Mouse (Mus musculus) left cerebral cortex, adult 11 months (tissue): ENCODE measurements around the gene Olfr1245.
"Not testable (repeated sequence)": the region's sequence is repeated elsewhere in the genome, so short reads cannot be mapped to it uniquely, and the experiment has no call there.

Source experiments
- DNase-seq: peaks from one replicate; pipeline ENCODE4 v3.0.0; 2022; ENCODE audit warnings: low spot score

Gene Olfr1245

DNA sequence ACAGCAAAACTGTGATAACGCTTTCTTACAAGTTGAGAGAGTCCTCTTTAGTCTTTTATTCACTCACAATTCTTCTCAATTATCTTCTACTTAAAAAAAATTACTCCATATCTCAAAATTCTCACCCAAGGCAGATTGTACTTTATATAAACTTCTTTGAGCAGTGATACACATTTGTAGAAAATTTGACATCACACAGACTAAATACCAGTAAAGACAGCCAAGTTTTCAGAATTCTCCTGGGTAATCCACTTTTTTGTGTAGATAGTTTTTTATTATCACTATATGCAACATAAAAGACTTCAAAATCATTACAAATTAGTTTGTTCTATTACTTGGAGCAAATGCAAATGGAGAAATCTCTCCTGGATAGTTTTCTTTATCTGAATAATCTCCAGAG is at the start of gene Olfr1245:
Gene Olfr1245 (minus strand): TSS at position 101 of the 400 bp plus-strand sequence.
- no peak for DNase-seq

DNA sequence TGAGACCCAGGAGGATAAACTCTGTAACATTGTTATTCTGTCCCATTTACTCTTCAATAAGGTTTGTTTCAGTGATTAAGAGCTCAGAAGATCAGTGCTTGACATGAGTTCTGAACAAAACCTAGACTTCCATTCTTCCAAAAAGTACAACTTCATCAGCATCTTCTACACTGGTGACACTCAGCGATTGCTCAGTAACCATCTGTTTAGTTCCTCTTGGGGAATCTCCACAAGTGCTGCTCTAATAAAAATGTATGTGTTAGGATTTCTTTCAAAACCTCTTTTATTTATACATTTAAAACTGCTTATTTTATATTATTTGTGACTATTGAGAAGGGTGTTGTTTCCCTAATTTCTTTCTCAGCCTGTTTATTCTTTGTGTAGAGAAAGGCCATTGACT is 39.9 kb upstream of the Olfr1245 start, which contains the start of gene Olfr1248:
Gene Olfr1248 (minus strand): TSS at position 101 of the 400 bp plus-strand sequence.
- DNase-seq: not testable (repeated sequence)

DNA sequence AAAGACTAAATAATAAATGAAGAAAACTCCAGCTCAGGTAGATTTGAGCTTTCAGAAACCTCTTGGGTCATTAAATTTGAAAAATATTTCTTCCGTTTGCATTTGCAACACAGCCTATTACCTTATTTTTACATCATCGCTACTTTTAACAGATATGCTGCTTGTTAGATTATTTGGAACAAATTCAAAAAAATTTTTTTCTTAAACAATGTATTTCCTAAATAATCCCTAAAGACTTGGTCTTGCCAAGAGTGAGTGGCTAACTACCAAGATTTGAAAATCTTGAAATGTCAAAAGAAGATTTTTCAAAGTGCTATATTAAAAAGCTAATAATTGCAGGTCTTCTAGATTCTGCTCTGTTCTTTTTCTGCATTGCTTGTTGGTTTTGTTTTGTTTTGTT is 35.8 kb upstream of the Olfr1245 start, which contains the start of gene Olfr1247:
Gene Olfr1247 (minus strand): TSS at position 101 of the 400 bp plus-strand sequence.
- no peak for DNase-seq

DNA sequence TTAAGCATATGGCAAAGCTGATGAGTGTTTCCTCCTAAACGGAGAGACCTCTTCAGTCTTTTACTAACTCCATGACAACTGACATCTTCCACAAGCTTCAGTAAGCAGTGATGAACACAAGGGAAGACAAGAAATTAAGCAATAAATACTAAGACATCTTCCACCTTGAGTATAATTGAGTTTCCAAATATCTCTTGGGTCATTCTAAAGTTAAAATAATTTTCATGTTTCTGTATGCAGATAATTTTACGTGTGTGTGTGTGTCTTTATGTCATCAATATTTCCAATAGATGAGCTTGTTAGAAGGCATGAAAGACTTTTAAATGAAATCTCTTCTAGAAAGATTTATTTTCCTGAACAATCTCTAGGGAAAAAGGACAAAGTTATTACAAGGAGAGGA is 14.8 kb upstream of the Olfr1245 start, which contains the start of gene Olfr1246:
Gene Olfr1246 (minus strand): TSS at position 101 of the 400 bp plus-strand sequence.
- DNase-seq: no peak

DNA sequence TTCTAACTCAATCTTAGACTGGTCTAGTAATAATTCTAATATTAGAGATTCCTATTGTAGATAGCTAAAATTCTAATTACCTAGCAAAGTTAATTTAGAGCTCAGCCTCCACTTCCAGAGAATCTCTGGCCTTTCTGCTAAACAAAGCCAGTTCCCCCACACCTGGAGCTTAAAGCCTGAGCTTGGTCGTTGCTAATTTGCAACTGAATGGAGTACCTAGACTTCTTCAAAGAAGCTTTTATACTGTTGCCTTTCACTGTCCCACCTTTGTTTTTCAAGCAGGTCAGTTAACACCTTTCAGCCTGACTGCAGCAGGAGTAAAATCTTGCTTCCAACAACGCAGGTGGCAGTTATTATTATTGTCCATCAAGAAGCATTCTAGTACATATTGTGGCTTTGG is 15.5 kb downstream of the Olfr1245 start:
- DNase-seq: not testable (repeated sequence)

DNA sequence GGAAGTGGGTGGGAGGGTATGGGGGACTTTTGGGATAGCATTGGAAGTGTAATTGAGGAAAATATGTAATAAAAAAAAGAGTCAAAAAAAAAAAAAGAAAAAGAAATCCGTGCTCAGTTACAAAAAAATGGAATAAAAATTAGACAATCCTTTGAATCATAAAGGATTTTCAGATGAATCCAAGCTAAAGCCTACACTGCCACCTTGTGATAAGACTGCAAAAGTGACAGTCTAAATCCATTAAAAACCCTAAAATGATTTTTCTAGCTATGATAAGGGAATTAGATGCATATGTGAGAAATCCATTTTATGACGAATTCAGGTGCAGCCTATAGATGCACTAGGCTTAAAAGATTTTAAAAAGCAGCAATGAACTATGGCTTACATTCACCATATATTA is 33.7 kb downstream of the Olfr1245 start:
- no peak for DNase-seq

DNA sequence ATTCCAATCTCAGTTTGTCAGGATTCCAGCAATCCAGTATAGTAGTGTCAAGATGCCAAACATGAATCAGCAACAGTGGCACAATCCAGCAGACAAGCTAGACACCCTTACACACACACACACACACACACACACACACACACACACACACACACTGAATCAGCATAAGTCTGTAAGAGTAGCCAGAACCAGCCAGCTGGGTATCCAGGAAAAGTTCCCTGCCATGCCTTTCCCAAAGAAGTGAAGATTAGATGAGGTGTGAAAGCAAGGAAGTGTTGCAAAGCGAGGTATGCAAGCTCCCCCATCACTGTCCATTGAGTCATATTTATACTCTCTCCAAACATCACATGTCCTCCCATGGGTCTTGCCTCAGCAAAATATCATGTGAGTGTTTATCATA is 38.3 kb downstream of the Olfr1245 start:
- peak; percentile 2 for DNase-seq

DNA sequence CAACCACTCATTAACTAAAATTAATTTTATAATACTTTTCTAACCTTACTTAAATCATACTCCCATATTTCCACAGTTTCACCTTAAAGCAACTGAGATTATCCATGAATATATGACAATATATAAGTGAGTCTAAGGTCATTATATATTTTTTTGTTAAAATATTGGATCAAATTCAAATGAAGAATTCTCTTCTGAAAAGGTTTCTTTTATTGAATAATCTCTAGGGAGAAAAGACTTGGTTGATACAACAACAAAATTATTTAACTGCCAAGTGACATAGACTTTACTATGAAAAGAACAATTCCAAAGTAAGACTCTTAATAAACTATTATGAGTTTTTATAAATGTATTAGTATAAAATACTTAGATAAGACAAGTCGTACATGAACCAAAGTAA is 46.9 kb downstream of the Olfr1245 start, which contains the start of gene Olfr1243:
Gene Olfr1243 (minus strand): TSS at position 101 of the 400 bp plus-strand sequence.
- no peak for DNase-seq
